Mouse (Mus musculus): ENCODE results near the gene Fgf16. TPM values are rescaled to one million over a fixed set of nuclear protein-coding genes. Genes with fewer than 3 reads are reported as not detected.

Fgf16 gene
- polyA plus RNA-seq, 1 experiment from 2014 or later = not detected

Other genes starting within 250 kb of the Fgf16 start
- 154 and 228 TPM in 2 replicates for gene Atrx, start 165.1 kb downstream of the Fgf16 start, polyA plus RNA-seq (2014; fragmentation: Nextera tagmentation; extraction: Ambion mirVana)
- gene Magt1, start 247.6 kb downstream of the Fgf16 start, polyA plus RNA-seq (2014; fragmentation: Nextera tagmentation; extraction: Ambion mirVana) = 19.9 and 23.8 TPM in 2 replicates